Mouse (Mus musculus) neural tube, embryonic 12.5 days (tissue): ENCODE results near the gene Spata48. TPM values are rescaled to one million over a fixed set of nuclear protein-coding genes. Genes with fewer than 3 reads are reported as not detected.

Experiments
- ATAC-seq: fragments of 200-750 bp; cut with Nextera tagmentation; 2 replicates; pipeline ENCODE4 v1.8.0; 2017; ENCODE audit warnings: low read depth, mild to moderate bottlenecking, moderate TSS enrichment, moderate library complexity; ENCODE audit not compliant: low FRiP score
- H3K27ac ChIP-seq: fragments of 300-500 bp; sonication (generic); 2 replicates; pipeline ENCODE4 v1.5.1; 2016
- H3K27me3 ChIP-seq: fragments of 300-500 bp; sonication (generic); replicated peaks from 2 replicates; pipeline ENCODE4 v1.6.1; 2016; ENCODE audit warnings: mild to moderate bottlenecking
- H3K36me3 ChIP-seq: fragments of 300-500 bp; sonication (generic); 2 replicates; pipeline ENCODE4 v1.6.1; 2016; ENCODE audit warnings: mild to moderate bottlenecking
- H3K4me1 ChIP-seq: fragments of 300-500 bp; sonication (generic); 2 replicates; pipeline ENCODE4 v1.6.1; 2016
- H3K4me2 ChIP-seq: fragments of 300-500 bp; sonication (generic); replicated peaks from 2 replicates; pipeline ENCODE4 v1.6.1; 2016; ENCODE audit warnings: mild to moderate bottlenecking
- H3K4me3 ChIP-seq: fragments of 300-500 bp; sonication (generic); 2 replicates; pipeline ENCODE4 v1.5.1; 2016
- H3K9ac ChIP-seq: fragments of 300-500 bp; sonication (generic); 2 replicates; pipeline ENCODE4 v1.6.1; 2016; ENCODE audit warnings: mild to moderate bottlenecking
- H3K9me3 ChIP-seq: fragments of 300-500 bp; sonication (generic); 2 replicates; pipeline ENCODE4 v1.6.1; 2016; ENCODE audit warnings: mild to moderate bottlenecking
- WGBS: fragments of 180-500 bp; shearing (Covaris S2); methylation state at CpG from one replicate; pipeline ENCODE4 v1.1.7; 2016; 5-methylcytosine and 5-hydroxymethylcytosine counted together
- polyA plus RNA-seq: library from polyadenylated mRNA; unstranded; fragments of >200 nt; fragmentation: Nextera tagmentation; extraction: Ambion mirVana; gene quantifications from 2 replicates; pipeline ENCODE4 v1.2.1, GENCODE M21; 2016

Spata48 gene
- polyA plus RNA-seq, result 1.7 and 2.2 TPM in 2 replicates

- WGBS, result 3% methylated on average over 66 of the region's 66 CpGs
- H3K27ac ChIP-seq, result 0 out of 2 replicates have a peak within 1 kb of the TSS, but pooled peaks have one; percentile 57
- ATAC-seq, result peak; percentile 97
Measured at GRCm38 (mm10) chr11:11461635-11462560, at the start of gene Spata48, which contains the start of gene Zpbp. Spata48 (plus strand) TSS chr11:11462094. Zpbp (minus strand) TSS chr11:11462408.

GRCm38 (mm10) chr11:11414188-11414587 is 47.7 kb upstream of the Spata48 start:
- Histone ChIP-seq H3K36me3 (no peaks in the 10 kb centered on the region), H3K4me2 (no peak overlapping the region), H3K9me3 (no peaks in the 10 kb centered on the region), H3K4me1 (no peaks in the 10 kb centered on the region), H3K27me3 (no peaks in the 10 kb centered on the region), H3K9ac (no peak overlapping the region), H3K4me3 (no peak overlapping the region), H3K27ac (no peak overlapping the region)
- ATAC-seq, result no peak
- 84% methylated on average over 5 of the region's 5 CpGs for WGBS

More at GRCm38 (mm10) chr11:11461635-11462560, at the start of gene Spata48, which contains the start of gene Zpbp:
- Histone ChIP-seq H3K27me3 (no peaks in the 10 kb centered on the region), H3K9me3 (no peaks in the 10 kb centered on the region), H3K4me2 (peak within 1 kb of the TSS; percentile 64), H3K36me3 (no peaks in the 10 kb centered on the region), H3K4me1 (no peaks in the 10 kb centered on the region), H3K4me3 (peak within 1 kb of the TSS; percentile 63), H3K9ac (peak within 1 kb of the TSS; percentile 60)

GRCm38 (mm10) chr11:11417356-11417755 is 44.5 kb upstream of the Spata48 start:
- no peak for ATAC-seq
- no peaks in the 10 kb centered on the region for H3K4me1 ChIP-seq

GRCm38 (mm10) chr11:11455037-11455436 is 6.9 kb upstream of the Spata48 start:
- no peaks in the 10 kb centered on the region for H3K9me3 ChIP-seq
- H3K4me1 ChIP-seq, result no peaks in the 10 kb centered on the region
- 36% methylated on average over 2 of the region's 2 CpGs for WGBS
- ATAC-seq, result peak; percentile 56; the same call in 1 of the 2 replicates
- H3K4me3 ChIP-seq, result no peak overlapping the region
- H3K27me3 ChIP-seq, result no peaks in the 10 kb centered on the region
- no peak overlapping the region for H3K4me2 ChIP-seq
- no peak overlapping the region for H3K27ac ChIP-seq
- H3K36me3 ChIP-seq, result no peaks in the 10 kb centered on the region
- no peak overlapping the region for H3K9ac ChIP-seq

More at GRCm38 (mm10) chr11:11417356-11417755, 44.5 kb upstream of the Spata48 start:
- H3K4me2 ChIP-seq, result no peak overlapping the region
- no peak overlapping the region for H3K27ac ChIP-seq
- no peak overlapping the region for H3K9ac ChIP-seq
- H3K27me3 ChIP-seq, result no peaks in the 10 kb centered on the region
- H3K9me3 ChIP-seq, result no peaks in the 10 kb centered on the region
- no peaks in the 10 kb centered on the region for H3K36me3 ChIP-seq
- 86% methylated on average over 2 of the region's 2 CpGs for WGBS
- H3K4me3 ChIP-seq, result no peak overlapping the region

- Histone ChIP-seq H3K27me3 (no peaks in the 10 kb centered on the region), H3K4me1 (no peaks in the 10 kb centered on the region), H3K27ac (no peak overlapping the region), H3K36me3 (no peaks in the 10 kb centered on the region), H3K9me3 (no peaks in the 10 kb centered on the region), H3K9ac (no peak overlapping the region), H3K4me3 (peak overlapping the region; percentile 63), H3K4me2 (peak overlapping the region; percentile 64)
- ATAC-seq, result peak; percentile 1; the same call in 1 of the 2 replicates
- 82% methylated on average over 5 of the region's 5 CpGs for WGBS
Measured at GRCm38 (mm10) chr11:11462561-11462890, 632 bp downstream of the Spata48 start.

- H3K4me2 ChIP-seq, result no peak overlapping the region
Measured at GRCm38 (mm10) chr11:11468924-11469323, 7.0 kb downstream of the Spata48 start.

GRCm38 (mm10) chr11:11484378-11484777 is 22.5 kb downstream of the Spata48 start:
- H3K4me1 ChIP-seq, result no peaks in the 10 kb centered on the region
- H3K9ac ChIP-seq, result no peak overlapping the region
- WGBS, result 54% methylated on average over 8 of the region's 8 CpGs
- no peak for ATAC-seq
- H3K4me3 ChIP-seq, result no peak overlapping the region
- no peak overlapping the region for H3K27ac ChIP-seq
- no peaks in the 10 kb centered on the region for H3K36me3 ChIP-seq
- no peaks in the 10 kb centered on the region for H3K9me3 ChIP-seq
- no peaks in the 10 kb centered on the region for H3K27me3 ChIP-seq
- no peak overlapping the region for H3K4me2 ChIP-seq

More at GRCm38 (mm10) chr11:11468924-11469323, 7.0 kb downstream of the Spata48 start:
- no peak for ATAC-seq
- H3K27ac ChIP-seq, result no peak overlapping the region
- no peaks in the 10 kb centered on the region for H3K9me3 ChIP-seq
- H3K36me3 ChIP-seq, result no peaks in the 10 kb centered on the region
- no peaks in the 10 kb centered on the region for H3K4me1 ChIP-seq
- no peak overlapping the region for H3K9ac ChIP-seq
- no peaks in the 10 kb centered on the region for H3K27me3 ChIP-seq
- H3K4me3 ChIP-seq, result no peak overlapping the region

- H3K9me3 ChIP-seq, result no peaks in the 10 kb centered on the region
- H3K4me3 ChIP-seq, result no peak overlapping the region
- no peak overlapping the region for H3K4me2 ChIP-seq
- ATAC-seq, result no peak
- no peak overlapping the region for H3K27ac ChIP-seq
- no peak overlapping the region for H3K9ac ChIP-seq
- H3K36me3 ChIP-seq, result no peaks in the 10 kb centered on the region
- no peaks in the 10 kb centered on the region for H3K4me1 ChIP-seq
- H3K27me3 ChIP-seq, result no peaks in the 10 kb centered on the region
- WGBS, result 68% methylated on average over 5 of the region's 5 CpGs
Measured at GRCm38 (mm10) chr11:11492044-11492443, 30.1 kb downstream of the Spata48 start.

- no peak overlapping the region for H3K9ac ChIP-seq
- no peak overlapping the region for H3K4me2 ChIP-seq
- H3K36me3 ChIP-seq, result no peaks in the 10 kb centered on the region
- H3K27me3 ChIP-seq, result no peaks in the 10 kb centered on the region
- no peak overlapping the region for H3K4me3 ChIP-seq
- no peaks in the 10 kb centered on the region for H3K4me1 ChIP-seq
- no peak overlapping the region for H3K27ac ChIP-seq
- no peak for ATAC-seq
- WGBS, result 92% methylated on average over 2 of the region's 2 CpGs
- H3K9me3 ChIP-seq, result no peaks in the 10 kb centered on the region
Measured at GRCm38 (mm10) chr11:11495697-11496096, 33.8 kb downstream of the Spata48 start.

GRCm38 (mm10) chr11:11499944-11500343 is 38.0 kb downstream of the Spata48 start:
- Histone ChIP-seq H3K27me3 (no peaks in the 10 kb centered on the region), H3K4me2 (no peak overlapping the region), H3K4me3 (no peak overlapping the region), H3K36me3 (no peaks in the 10 kb centered on the region), H3K9me3 (no peaks in the 10 kb centered on the region), H3K4me1 (no peaks in the 10 kb centered on the region), H3K9ac (no peak overlapping the region), H3K27ac (no peak overlapping the region)
- ATAC-seq, result no peak
- 22% methylated on average over 10 of the region's 10 CpGs for WGBS

GRCm38 (mm10) chr11:11506187-11506586 is 44.3 kb downstream of the Spata48 start:
- Histone ChIP-seq H3K4me1 (no peaks in the 10 kb centered on the region), H3K9ac (no peak overlapping the region), H3K27me3 (no peaks in the 10 kb centered on the region), H3K36me3 (no peaks in the 10 kb centered on the region), H3K27ac (no peak overlapping the region), H3K9me3 (no peaks in the 10 kb centered on the region), H3K4me2 (no peak overlapping the region), H3K4me3 (no peak overlapping the region)
- no peak for ATAC-seq
- 79% methylated on average over 2 of the region's 2 CpGs for WGBS

- ATAC-seq, result no peak
- no peaks in the 10 kb centered on the region for H3K27me3 ChIP-seq
- H3K4me1 ChIP-seq, result no peaks in the 10 kb centered on the region
- no peaks in the 10 kb centered on the region for H3K36me3 ChIP-seq
- H3K4me3 ChIP-seq, result no peak overlapping the region
- H3K4me2 ChIP-seq, result no peak overlapping the region
- 69% methylated on average over 2 of the region's 2 CpGs for WGBS
- no peaks in the 10 kb centered on the region for H3K9me3 ChIP-seq
- no peak overlapping the region for H3K9ac ChIP-seq
- H3K27ac ChIP-seq, result no peak overlapping the region
Measured at GRCm38 (mm10) chr11:11509413-11509812, 47.5 kb downstream of the Spata48 start.
